Mouse (Mus musculus) liver, adult 2 months (tissue): ENCODE data around the gene Ccdc116. TPM values are rescaled to one million over a fixed set of nuclear protein-coding genes. Genes with fewer than 3 reads are reported as not detected.

Experiments
- DNase-seq: peaks from one replicate; pipeline ENCODE4 v3.0.0-alpha.2; 2011; ENCODE audit warnings: low read depth, low spot score; ENCODE audit errors: extremely low read depth
- H3K27ac ChIP-seq: fragments of 200-500 bp; replicated peaks from 2 replicates; pipeline ENCODE4 v1.5.1; 2012; ENCODE audit warnings: low read depth, mild to moderate bottlenecking, control low read depth, inconsistent platforms, low read length; ENCODE audit not compliant: insufficient read depth
- H3K27me3 ChIP-seq: fragments of 200-500 bp; 2 replicates; pipeline ENCODE4 v1.6.1; 2012; ENCODE audit warnings: mild to moderate bottlenecking, moderate library complexity, low read length, inconsistent platforms; ENCODE audit not compliant: control insufficient read depth, insufficient read depth
- H3K36me3 ChIP-seq: fragments of 200-500 bp; 2 replicates; pipeline ENCODE4 v1.6.1; 2012; ENCODE audit warnings: low read length, inconsistent platforms; ENCODE audit not compliant: control insufficient read depth, insufficient read depth
- H3K4me1 ChIP-seq: fragments of 200-500 bp; 2 replicates; pipeline ENCODE4 v1.6.1; 2011; ENCODE audit warnings: low read length; ENCODE audit not compliant: control insufficient read depth, insufficient read depth
- H3K4me3 ChIP-seq: fragments of 200-500 bp; 2 replicates; pipeline ENCODE4 v1.5.1; 2011; ENCODE audit warnings: low read depth, mild to moderate bottlenecking, control low read depth, low read length, moderate library complexity; ENCODE audit not compliant: insufficient read depth
- H3K79me2 ChIP-seq: fragments of 200-500 bp; 2 replicates; pipeline ENCODE4 v1.6.1; 2012; ENCODE audit warnings: inconsistent platforms, mild to moderate bottlenecking, low read length, moderate library complexity; ENCODE audit not compliant: control insufficient read depth, insufficient read depth
- H3K9ac ChIP-seq: fragments of 200-500 bp; 2 replicates; pipeline ENCODE4 v1.6.1; 2012; ENCODE audit warnings: low read depth, mild to moderate bottlenecking, control low read depth, inconsistent platforms, low read length
- CTCF ChIP-seq: fragments of 200-500 bp; IDR thresholded peaks from 2 replicates; pipeline ENCODE4 v1.5.1; 2011; ENCODE audit warnings: low read depth, low read length, control low read depth
- POLR2A ChIP-seq: fragments of 200-500 bp; IDR thresholded peaks from 2 replicates; pipeline ENCODE4 v1.6.1; 2011; ENCODE audit warnings: low read length, control low read depth; ENCODE audit not compliant: insufficient read depth; ENCODE audit errors: extremely low read depth
- WGBS: fragments of 180-500 bp; shearing (Covaris S2); methylation state at CpG from one replicate; pipeline ENCODE4 v1.1.7; 2018; 5-methylcytosine and 5-hydroxymethylcytosine counted together
- polyA plus RNA-seq: library from polyadenylated mRNA; depleted of rRNA; stranded (reverse); fragments of >200 nt; gene quantifications from 2 replicates; pipeline ENCODE4 v1.2.3, GENCODE M21; 2012
- total RNA-seq: library from RNA; depleted of rRNA; stranded (reverse); fragments of >200 nt; gene quantifications from 2 replicates; pipeline ENCODE4 v1.2.3, GENCODE M21; 2014

Gene Ccdc116
- total and polyA plus RNA-seq, 2 experiments = 0.07 TPM; not detected in 1

- TF ChIP-seq POLR2A (no peak), CTCF (no peak)
- Histone ChIP-seq H3K4me3 (no peak overlapping the region), H3K27me3 (no peaks in the 10 kb centered on the region), H3K9ac (no peak overlapping the region), H3K79me2 (no peaks in the 10 kb centered on the region; the same call in 1 of the 2 replicates), H3K36me3 (peaks cover 39% of the 10 kb centered on the region), H3K27ac (no peak overlapping the region), H3K4me1 (no peaks in the 10 kb centered on the region)
- DNase-seq = no peak
- 92% methylated on average over 2 of the region's 2 CpGs for WGBS
Measured at GRCm38 (mm10) chr16:17154346-17154745, 7.3 kb upstream of the Ccdc116 start.

- Histone ChIP-seq H3K36me3 (peaks cover 17% of the 10 kb centered on the region; the same call in 1 of the 2 replicates), H3K27ac (no peak overlapping the region), H3K9ac (no peak overlapping the region), H3K4me3 (no peak overlapping the region), H3K27me3 (no peaks in the 10 kb centered on the region), H3K4me1 (peaks cover 6% of the 10 kb centered on the region; the same call in 1 of the 2 replicates), H3K79me2 (no peaks in the 10 kb centered on the region; the same call in 1 of the 2 replicates)
- no peak for TF ChIP-seq POLR2A
- no peak for TF ChIP-seq CTCF
- WGBS = 100% methylated on average over 4 of the region's 4 CpGs
- no peak for DNase-seq
Measured at GRCm38 (mm10) chr16:17151874-17152273, 4.8 kb upstream of the Ccdc116 start.

GRCm38 (mm10) chr16:17150520-17151258 is 3.7 kb upstream of the Ccdc116 start:
- WGBS = 84% methylated on average over 7 of the region's 7 CpGs
- Histone ChIP-seq H3K36me3 (peaks cover 14% of the 10 kb centered on the region; the same call in 1 of the 2 replicates), H3K4me3 (no peak overlapping the region), H3K4me1 (peaks cover 7% of the 10 kb centered on the region; the same call in 1 of the 2 replicates), H3K27ac (no peak overlapping the region), H3K27me3 (no peaks in the 10 kb centered on the region), H3K79me2 (no peaks in the 10 kb centered on the region; the same call in 1 of the 2 replicates), H3K9ac (no peak overlapping the region)
- TF ChIP-seq CTCF = no peak
- no peak for TF ChIP-seq POLR2A
- DNase-seq = no peak

GRCm38 (mm10) chr16:17148084-17148483 is 1.1 kb upstream of the Ccdc116 start:
- Histone ChIP-seq H3K36me3 (peaks cover 3% of the 10 kb centered on the region; the same call in 1 of the 2 replicates), H3K27me3 (no peaks in the 10 kb centered on the region), H3K4me1 (peaks cover 7% of the 10 kb centered on the region; the same call in 1 of the 2 replicates), H3K4me3 (no peak overlapping the region), H3K9ac (no peak overlapping the region), H3K27ac (no peak overlapping the region), H3K79me2 (no peaks in the 10 kb centered on the region; the same call in 1 of the 2 replicates)
- 52% methylated on average over 16 of the region's 16 CpGs for WGBS
- DNase-seq = no peak
- TF ChIP-seq POLR2A = no peak
- TF ChIP-seq CTCF = no peak

- H3K36me3 ChIP-seq = peaks cover 1% of the 10 kb centered on the region; the same call in 1 of the 2 replicates
- 4% methylated on average over 40 of the region's 41 CpGs for WGBS
- peak overlapping the region; percentile 64; the same call in 1 of the 2 replicates for H3K4me3 ChIP-seq
- H3K27ac ChIP-seq = no peak overlapping the region
- no peak overlapping the region for H3K9ac ChIP-seq
- TF ChIP-seq CTCF (no peak), POLR2A (no peak)
- no peak for DNase-seq
- peaks cover 7% of the 10 kb centered on the region; the same call in 1 of the 2 replicates for H3K4me1 ChIP-seq
- no peaks in the 10 kb centered on the region for H3K27me3 ChIP-seq
- no peaks in the 10 kb centered on the region; the same call in 1 of the 2 replicates for H3K79me2 ChIP-seq
Measured at GRCm38 (mm10) chr16:17147391-17147929, 431 bp upstream of the Ccdc116 start.
